Mouse (Mus musculus): Measurements from ENCODE around the gene Lcn5. TPM values are rescaled to one million over a fixed set of nuclear protein-coding genes. Genes with fewer than 3 reads are reported as not detected.
"Not testable (repeated sequence)": the region's sequence is repeated elsewhere in the genome, so short reads cannot be mapped to it uniquely, and the experiment has no call there.

Gene Lcn5
- polyA plus RNA-seq, 1 experiment from 2014 or later, result not detected

DNA sequence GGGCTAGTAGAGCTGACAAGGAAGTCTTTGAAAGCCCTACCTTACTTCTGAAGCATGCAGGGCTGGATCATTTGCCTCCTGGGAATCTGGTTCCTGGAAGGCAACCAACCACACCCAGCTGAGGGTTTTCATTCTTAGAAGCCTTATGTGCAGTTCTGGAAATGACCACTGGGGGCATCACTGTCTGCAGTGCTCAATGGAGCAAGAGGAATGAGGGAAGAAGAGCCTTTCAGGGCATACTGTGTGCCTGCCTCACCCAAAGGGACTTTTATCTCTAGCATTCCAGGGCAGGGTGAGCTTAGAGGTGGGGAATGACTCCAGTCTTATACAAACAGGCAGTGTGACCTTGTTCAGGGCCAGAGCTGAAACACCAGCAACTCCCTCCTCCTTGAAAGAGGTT lies 36.9 kb downstream of the Lcn5 start:
- no peak overlapping the region for H3K9ac ChIP-seq (ENCODE audit: low read depth, low read length)
- no peaks in the 10 kb centered on the region for H3K9me3 ChIP-seq (replicated peaks; ENCODE audit: control insufficient read depth, low read length)
- H3K4me1 ChIP-seq (ENCODE audit: control insufficient read depth, insufficient read depth, low read length), result no peaks in the 10 kb centered on the region
- peaks cover 2% of the 10 kb centered on the region; the same call in 1 of the 2 replicates for H3K27me3 ChIP-seq (ENCODE audit: control insufficient read depth, insufficient read depth, low read length)
- no peaks in the 10 kb centered on the region for H3K36me3 ChIP-seq (ENCODE audit: control insufficient read depth, insufficient read depth, low read length)
- no peak for ATAC-seq (replicated peaks; ENCODE audit: insufficient number of reproducible peaks, low FRiP score, low TSS enrichment)
- H3K4me2 ChIP-seq, result no peak overlapping the region
- no peak overlapping the region for H3K27ac ChIP-seq (ENCODE audit: low read depth, low read length)
- H3K4me3 ChIP-seq (ENCODE audit: low read depth, low read length), result no peak overlapping the region

DNA sequence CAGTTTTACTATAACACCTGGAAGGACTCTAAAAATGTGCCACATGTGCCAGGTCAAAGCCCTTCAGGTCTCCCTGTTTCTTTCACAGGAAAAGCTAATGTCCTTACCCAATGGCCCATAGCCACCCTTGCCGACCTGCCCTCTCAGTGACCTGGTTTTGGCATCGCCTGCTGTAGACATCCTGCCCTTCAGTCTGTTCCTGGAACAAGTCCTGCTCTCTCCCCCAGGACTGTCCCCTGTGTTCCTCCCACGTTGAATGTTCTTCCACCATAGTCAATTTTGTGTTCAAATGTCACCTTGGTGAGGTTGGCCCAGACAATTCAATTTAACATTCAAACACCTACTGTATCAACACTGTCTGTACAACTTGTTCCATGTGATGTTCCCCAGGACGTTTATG lies 39.2 kb downstream of the Lcn5 start:
- no peaks in the 10 kb centered on the region for H3K9me3 ChIP-seq (replicated peaks; ENCODE audit: control insufficient read depth, low read length)
- ATAC-seq (replicated peaks; ENCODE audit: insufficient number of reproducible peaks, low FRiP score, low TSS enrichment), result no peak
- 60% methylated on average over 4 of the region's 4 CpGs for WGBS (ENCODE audit: insufficient replicate concordance)
- peaks cover 2% of the 10 kb centered on the region; the same call in 1 of the 2 replicates for H3K27me3 ChIP-seq (ENCODE audit: control insufficient read depth, insufficient read depth, low read length)
- no peak overlapping the region for H3K27ac ChIP-seq (ENCODE audit: low read depth, low read length)
- no peaks in the 10 kb centered on the region for H3K4me1 ChIP-seq (ENCODE audit: control insufficient read depth, insufficient read depth, low read length)
- H3K36me3 ChIP-seq (ENCODE audit: control insufficient read depth, insufficient read depth, low read length), result no peaks in the 10 kb centered on the region
- no peak overlapping the region for H3K4me2 ChIP-seq
- no peak overlapping the region for H3K9ac ChIP-seq (ENCODE audit: low read depth, low read length)
- H3K4me3 ChIP-seq (ENCODE audit: low read depth, low read length), result no peak overlapping the region

DNA sequence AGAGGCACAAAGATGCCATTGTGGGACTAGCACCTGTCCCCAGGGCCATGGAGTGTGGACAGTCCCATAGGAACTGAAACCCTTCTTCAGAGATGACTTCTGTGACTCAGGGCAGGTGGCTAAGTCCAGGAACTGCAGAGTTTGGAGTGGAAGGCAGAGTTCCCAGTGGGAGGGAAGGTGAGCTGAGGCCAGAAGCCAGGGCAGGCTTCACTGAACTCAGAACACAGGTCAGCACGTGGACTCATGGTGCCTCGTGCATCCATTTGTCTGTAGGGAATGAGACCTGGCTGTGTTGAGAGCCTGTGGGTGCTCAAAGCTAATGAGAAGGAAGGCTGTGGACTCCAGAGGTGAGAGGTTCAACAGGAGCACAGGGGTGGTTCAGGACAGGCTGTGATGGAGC lies 40.9 kb downstream of the Lcn5 start:
- Histone ChIP-seq H3K9ac (ENCODE audit: low read depth, low read length) (no peak overlapping the region), H3K9me3 (replicated peaks; ENCODE audit: control insufficient read depth, low read length) (no peaks in the 10 kb centered on the region), H3K27ac (ENCODE audit: low read depth, low read length) (no peak overlapping the region), H3K4me3 (ENCODE audit: low read depth, low read length) (no peak overlapping the region), H3K4me2 (no peak overlapping the region), H3K4me1 (ENCODE audit: control insufficient read depth, insufficient read depth, low read length) (no peaks in the 10 kb centered on the region), H3K27me3 (ENCODE audit: control insufficient read depth, insufficient read depth, low read length) (no peaks in the 10 kb centered on the region; the same call in 1 of the 2 replicates), H3K36me3 (ENCODE audit: control insufficient read depth, insufficient read depth, low read length) (no peaks in the 10 kb centered on the region)
- no peak for ATAC-seq (replicated peaks; ENCODE audit: insufficient number of reproducible peaks, low FRiP score, low TSS enrichment)
- 70% methylated on average over 2 of the region's 2 CpGs for WGBS (ENCODE audit: insufficient replicate concordance)

DNA sequence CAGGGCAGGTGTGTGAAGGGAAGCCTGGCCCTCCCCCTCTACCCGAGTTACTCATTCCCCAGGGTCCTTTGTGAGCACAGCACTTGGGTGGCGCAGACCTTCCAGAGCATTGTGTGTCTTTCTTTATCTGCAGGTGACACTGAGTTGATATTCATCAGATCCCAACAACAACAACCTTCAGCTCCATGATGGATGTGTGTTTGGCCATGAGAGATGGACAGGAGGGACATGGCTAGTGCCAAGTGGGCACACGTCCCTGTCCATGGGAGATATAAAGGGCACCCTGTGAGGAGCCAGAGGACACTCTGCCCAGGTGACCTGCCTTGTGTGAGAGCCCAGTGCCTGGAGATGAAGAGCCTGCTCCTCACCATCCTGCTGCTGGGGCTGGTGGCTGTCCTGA lies 42.0 kb downstream of the Lcn5 start, which contains the start of gene Obp2a:
Obp2a (plus strand) TSS at position 301 of the 400 bp plus-strand sequence.
- not testable (repeated sequence) for H3K27me3 ChIP-seq (ENCODE audit: control insufficient read depth, insufficient read depth, low read length); ATAC-seq (replicated peaks; ENCODE audit: insufficient number of reproducible peaks, low FRiP score, low TSS enrichment); H3K4me1 ChIP-seq (ENCODE audit: control insufficient read depth, insufficient read depth, low read length); H3K36me3 ChIP-seq (ENCODE audit: control insufficient read depth, insufficient read depth, low read length); H3K27ac ChIP-seq (ENCODE audit: low read depth, low read length); H3K9me3 ChIP-seq (replicated peaks; ENCODE audit: control insufficient read depth, low read length); H3K4me3 ChIP-seq (ENCODE audit: low read depth, low read length); H3K4me2 ChIP-seq; H3K9ac ChIP-seq (ENCODE audit: low read depth, low read length)
- 81% methylated on average over 3 of the region's 3 CpGs for WGBS (ENCODE audit: insufficient replicate concordance)

DNA sequence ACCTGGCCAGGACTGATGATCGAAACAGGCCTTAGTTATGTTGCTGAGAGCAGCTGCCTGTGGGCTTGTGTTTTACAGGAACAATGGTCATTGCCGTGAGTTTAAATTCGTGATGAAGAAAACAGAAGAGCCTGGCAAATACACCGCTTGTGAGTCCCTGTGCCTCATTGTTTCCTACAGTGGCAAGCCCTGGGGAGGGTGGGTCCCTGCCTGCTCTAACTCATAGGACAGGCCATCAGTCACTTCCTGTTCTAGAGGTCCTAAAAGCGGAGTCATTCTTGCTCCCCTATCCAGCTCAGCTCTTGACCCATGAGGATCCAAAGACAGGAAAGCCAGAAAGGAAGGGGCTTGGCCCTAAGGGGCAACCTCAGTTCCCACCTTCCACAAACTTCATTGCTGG lies 43.2 kb downstream of the Lcn5 start:
- no peak for ATAC-seq (replicated peaks; ENCODE audit: insufficient number of reproducible peaks, low FRiP score, low TSS enrichment)
- Histone ChIP-seq H3K4me3 (ENCODE audit: low read depth, low read length) (no peak overlapping the region), H3K4me2 (no peak overlapping the region), H3K9ac (ENCODE audit: low read depth, low read length) (no peak overlapping the region), H3K27me3 (ENCODE audit: control insufficient read depth, insufficient read depth, low read length) (no peaks in the 10 kb centered on the region), H3K9me3 (replicated peaks; ENCODE audit: control insufficient read depth, low read length) (no peaks in the 10 kb centered on the region), H3K4me1 (ENCODE audit: control insufficient read depth, insufficient read depth, low read length) (no peaks in the 10 kb centered on the region), H3K27ac (ENCODE audit: low read depth, low read length) (no peak overlapping the region), H3K36me3 (ENCODE audit: control insufficient read depth, insufficient read depth, low read length) (no peaks in the 10 kb centered on the region)
- 61% methylated on average over 5 of the region's 5 CpGs for WGBS (ENCODE audit: insufficient replicate concordance)

DNA sequence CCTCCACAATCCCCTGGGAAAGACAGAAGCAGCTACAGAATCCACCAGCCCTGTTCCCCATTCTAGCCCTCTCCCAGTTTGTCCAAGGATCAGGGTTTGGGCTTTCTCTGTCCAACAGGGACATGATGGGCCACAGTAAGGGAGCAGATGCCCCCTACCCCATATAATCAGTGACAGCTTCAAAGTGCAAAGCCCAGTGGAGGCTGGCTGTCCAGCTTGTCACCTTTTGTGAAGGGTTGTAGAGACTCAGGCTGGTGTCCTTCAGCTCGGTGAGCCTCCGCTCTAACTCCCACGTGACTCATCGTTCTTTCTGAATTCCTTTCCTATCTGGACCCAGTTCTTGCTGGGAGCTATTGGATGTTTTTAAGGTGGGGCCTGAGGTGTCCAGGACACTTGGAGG lies 46.0 kb downstream of the Lcn5 start:
- no peak for ATAC-seq (replicated peaks; ENCODE audit: insufficient number of reproducible peaks, low FRiP score, low TSS enrichment)
- WGBS (ENCODE audit: insufficient replicate concordance), result 44% methylated on average over 4 of the region's 4 CpGs
- Histone ChIP-seq H3K9ac (ENCODE audit: low read depth, low read length) (no peak overlapping the region), H3K27ac (ENCODE audit: low read depth, low read length) (no peak overlapping the region), H3K4me1 (ENCODE audit: control insufficient read depth, insufficient read depth, low read length) (no peaks in the 10 kb centered on the region), H3K4me2 (no peak overlapping the region), H3K36me3 (ENCODE audit: control insufficient read depth, insufficient read depth, low read length) (no peaks in the 10 kb centered on the region), H3K4me3 (ENCODE audit: low read depth, low read length) (no peak overlapping the region), H3K27me3 (ENCODE audit: control insufficient read depth, insufficient read depth, low read length) (no peaks in the 10 kb centered on the region), H3K9me3 (replicated peaks; ENCODE audit: control insufficient read depth, low read length) (no peaks in the 10 kb centered on the region)

DNA sequence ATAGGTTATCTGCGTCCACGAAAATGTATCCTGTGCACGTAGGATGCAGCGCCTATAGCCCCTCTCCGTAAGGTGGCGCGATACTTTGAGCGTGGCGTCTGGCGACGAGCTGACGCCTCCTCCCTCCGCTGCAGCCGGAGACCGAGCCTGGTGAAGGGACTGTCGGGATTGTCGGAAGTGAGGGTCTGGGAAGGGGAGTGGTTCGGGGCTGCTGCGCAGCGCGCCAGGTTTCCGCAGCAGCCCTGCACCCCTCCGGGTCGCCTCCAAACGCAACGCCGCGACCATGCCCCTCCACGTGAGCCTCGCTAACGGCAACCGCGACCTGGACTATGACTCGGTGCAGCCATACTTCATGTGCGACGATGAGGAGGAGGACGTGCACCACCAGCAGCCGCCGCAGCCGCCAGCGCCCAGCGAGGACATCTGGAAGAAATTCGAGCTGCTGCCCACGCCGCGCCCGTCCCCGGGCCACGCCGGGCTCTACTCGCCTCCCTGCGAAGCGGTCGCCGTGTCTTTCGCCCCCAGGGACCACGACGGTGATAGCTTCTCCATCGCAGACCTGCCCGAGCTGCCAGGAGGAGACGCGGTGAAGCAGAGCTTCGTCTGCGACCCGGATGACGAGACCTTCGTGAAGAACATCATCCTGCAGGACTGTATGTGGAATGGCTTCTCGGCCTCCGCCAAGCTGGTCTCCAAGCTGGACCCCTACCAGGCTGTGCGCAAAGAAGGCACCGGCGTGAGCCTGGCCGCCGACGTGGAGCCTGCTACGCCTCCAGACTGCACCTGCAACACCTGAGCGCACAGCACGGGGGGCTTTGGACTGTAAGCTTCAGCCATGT lies 49.1 kb downstream of the Lcn5 start, which contains the start of gene Bmyc:
Bmyc (plus strand) TSS at position 97 of the 839 bp plus-strand sequence.
- H3K4me2 ChIP-seq, result peak within 1 kb of the TSS; percentile 97
- peak within 1 kb of the TSS; percentile 79 for H3K9ac ChIP-seq (ENCODE audit: low read depth, low read length)
- no peaks in the 10 kb centered on the region for H3K27me3 ChIP-seq (ENCODE audit: control insufficient read depth, insufficient read depth, low read length)
- WGBS (ENCODE audit: insufficient replicate concordance), result under 1% methylated on average over 78 of the region's 78 CpGs
- no peaks in the 10 kb centered on the region for H3K4me1 ChIP-seq (ENCODE audit: control insufficient read depth, insufficient read depth, low read length)
- peak within 1 kb of the TSS; percentile 59; the same call in 1 of the 2 replicates for H3K27ac ChIP-seq (ENCODE audit: low read depth, low read length)
- H3K36me3 ChIP-seq (ENCODE audit: control insufficient read depth, insufficient read depth, low read length), result no peaks in the 10 kb centered on the region
- peak within 1 kb of the TSS; percentile 81 for H3K4me3 ChIP-seq (ENCODE audit: low read depth, low read length)
- H3K9me3 ChIP-seq (replicated peaks; ENCODE audit: control insufficient read depth, low read length), result no peaks in the 10 kb centered on the region
- ATAC-seq (replicated peaks; ENCODE audit: insufficient number of reproducible peaks, low FRiP score, low TSS enrichment), result peak; percentile 71; the same call in 1 of the 2 replicates

DNA sequence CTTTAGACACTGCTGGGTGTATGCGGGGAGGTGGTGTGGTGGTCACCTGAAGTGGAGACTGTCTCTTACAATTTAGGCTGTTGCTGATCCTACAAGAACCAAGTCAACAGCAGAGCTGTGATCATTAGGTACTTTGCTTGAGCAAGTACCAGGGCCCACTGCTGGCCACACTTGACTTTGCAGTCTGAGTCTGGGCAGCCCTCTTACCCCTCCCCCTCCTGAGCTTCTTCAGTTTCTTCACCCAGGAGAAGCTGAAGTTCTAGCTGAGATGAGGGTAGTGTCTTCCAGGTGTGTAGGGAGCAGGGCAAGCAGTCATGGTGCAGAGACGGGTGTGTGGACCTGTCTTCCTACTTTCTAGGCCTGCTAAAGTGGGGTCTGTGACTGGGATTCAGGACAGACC lies 50.4 kb downstream of the Lcn5 start:
- no peaks in the 10 kb centered on the region for H3K27me3 ChIP-seq (ENCODE audit: control insufficient read depth, insufficient read depth, low read length)
- no peak overlapping the region for H3K9ac ChIP-seq (ENCODE audit: low read depth, low read length)
- H3K4me1 ChIP-seq (ENCODE audit: control insufficient read depth, insufficient read depth, low read length), result no peaks in the 10 kb centered on the region
- H3K36me3 ChIP-seq (ENCODE audit: control insufficient read depth, insufficient read depth, low read length), result no peaks in the 10 kb centered on the region
- peak overlapping the region; percentile 27; the same call in 1 of the 2 replicates for H3K4me2 ChIP-seq
- H3K4me3 ChIP-seq (ENCODE audit: low read depth, low read length), result no peak overlapping the region
- ATAC-seq (replicated peaks; ENCODE audit: insufficient number of reproducible peaks, low FRiP score, low TSS enrichment), result no peak
- H3K9me3 ChIP-seq (replicated peaks; ENCODE audit: control insufficient read depth, low read length), result no peaks in the 10 kb centered on the region
- H3K27ac ChIP-seq (ENCODE audit: low read depth, low read length), result no peak overlapping the region
- 75% methylated on average over 2 of the region's 2 CpGs for WGBS (ENCODE audit: insufficient replicate concordance)

DNA sequence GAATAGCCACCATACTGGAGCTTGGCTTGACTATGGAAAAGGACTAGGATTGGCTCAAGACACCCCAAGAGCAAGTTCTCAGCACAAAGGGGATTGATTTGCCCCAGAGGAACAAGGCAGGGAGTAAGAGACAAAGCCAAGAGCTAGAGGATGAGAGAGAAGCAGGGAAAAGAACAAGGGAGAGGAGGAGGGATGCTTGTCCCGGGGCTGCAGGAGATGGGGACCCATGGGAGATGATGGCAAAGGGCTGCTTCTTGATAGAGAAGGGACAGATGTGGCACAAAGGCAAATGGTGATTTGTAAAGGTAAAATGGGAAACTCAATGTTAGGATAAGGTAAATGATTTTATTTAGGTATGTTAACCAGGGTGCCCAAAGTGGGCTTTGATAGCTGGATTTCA lies 51.3 kb downstream of the Lcn5 start:
- not testable (repeated sequence) for H3K36me3 ChIP-seq (ENCODE audit: control insufficient read depth, insufficient read depth, low read length); H3K27ac ChIP-seq (ENCODE audit: low read depth, low read length); H3K4me2 ChIP-seq; H3K9ac ChIP-seq (ENCODE audit: low read depth, low read length); H3K4me1 ChIP-seq (ENCODE audit: control insufficient read depth, insufficient read depth, low read length); ATAC-seq (replicated peaks; ENCODE audit: insufficient number of reproducible peaks, low FRiP score, low TSS enrichment); H3K9me3 ChIP-seq (replicated peaks; ENCODE audit: control insufficient read depth, low read length); H3K27me3 ChIP-seq (ENCODE audit: control insufficient read depth, insufficient read depth, low read length); H3K4me3 ChIP-seq (ENCODE audit: low read depth, low read length)
- WGBS (ENCODE audit: insufficient replicate concordance), result 87% methylated on average over 1 of the region's 1 CpGs

Data from heart, embryonic 11.5 days (tissue).